In genomic region chr11:120349986-120350702, GRCm38 (mm10) we compare ENCODE assay signal across 8 mouse cellular contexts. TPM values are rescaled to one million over a fixed set of nuclear protein-coding genes. Genes with fewer than 3 reads are reported as not detected.
DNase-seq lines count a peak whose midpoint lies in the region; ATAC-seq and TF ChIP-seq lines count a peak whose summit lies in the region.

No protein-coding gene starts in this region.

- peak; percentile 50; the same call in 1 of the 2 replicates for TF ChIP-seq EP300 in CH12.LX (IDR thresholded peaks at IDR 0.05; ENCODE audit: low read length)

- peak; percentile 32; the same call in 1 of the 2 replicates for TF ChIP-seq POLR2A in CH12.LX (IDR thresholded peaks at IDR 0.05; ENCODE audit: low read depth, low read length)

- H3K36me3 ChIP-seq in CH12.LX (replicated peaks in 1 of 2; ENCODE audit: control insufficient read depth in 1 of 2, insufficient read depth in 1 of 2, low read length in 1 of 2) = peaks cover 14 to 16% of the 10 kb centered on the region in 2 experiments
- peaks cover 15% of the 10 kb centered on the region for H3K36me3 ChIP-seq in forebrain, embryonic 13.5 days (ENCODE audit: poor library complexity, severe bottlenecking)
- H3K36me3 ChIP-seq in lung, embryonic 14.5 days (ENCODE audit: insufficient read depth) = peaks cover 24% of the 10 kb centered on the region

- peak overlapping the region; percentile 78 to 98 (median 85) for H3K4me3 ChIP-seq in CH12.LX (replicated peaks in 1 of 3; ENCODE audit: low read depth in 2 of 3, low read length in 2 of 3, poor library complexity in 1 of 3)
- H3K4me3 ChIP-seq in brown adipose tissue, adult 24 weeks (ENCODE audit: insufficient read depth, low read depth, low read length) = peak overlapping the region; percentile 99
- H3K4me3 ChIP-seq in forebrain, embryonic 13.5 days = peak overlapping the region; percentile 100
- peak overlapping the region; percentile 100 for H3K4me3 ChIP-seq in lung, embryonic 14.5 days (ENCODE audit: low read depth, low read length)

- TF ChIP-seq CTCF in CH12.LX (conservative IDR thresholded peaks at IDR 0.05 in 1 of 2, IDR thresholded peaks at IDR 0.05 in 1 of 2; ENCODE audit: low read depth in 2 of 2, low read length in 2 of 2) = peak in 1 of 2 experiments; percentile 38; a peak in 2 of 4 replicates
- TF ChIP-seq CTCF in lung, embryonic 14.5 days (IDR thresholded peaks at IDR 0.05; ENCODE audit: low read depth) = 0 out of 2 replicates have a peak, but pooled peaks have one; percentile 14

- 4% methylated on average over 68 of the region's 68 CpGs for WGBS in forebrain, embryonic 13.5 days
- WGBS in lung, embryonic 14.5 days = under 1% methylated on average over 67 of the region's 68 CpGs

- dilution Hi-C loops in CH12.LX (cut with MboI; ENCODE audit: extremely low pct_ligation_motif_present, extremely low pct_unique_long_range_greater_than_20kb, low sequenced_read_pairs) = no loop called here

- peaks cover 19 to 56% of the 10 kb centered on the region in 2 experiments for H3K4me1 ChIP-seq in CH12.LX (ENCODE audit: control insufficient read depth in 1 of 2, insufficient read depth in 2 of 2)
- peaks cover 8% of the 10 kb centered on the region; the same call in 1 of the 2 replicates for H3K4me1 ChIP-seq in brown adipose tissue, adult 24 weeks (ENCODE audit: control insufficient read depth, insufficient read depth, insufficient read length, low read length)
- H3K4me1 ChIP-seq in forebrain, embryonic 13.5 days = peaks cover 50% of the 10 kb centered on the region
- peaks cover 19% of the 10 kb centered on the region for H3K4me1 ChIP-seq in lung, embryonic 14.5 days (ENCODE audit: insufficient read depth)

- TF ChIP-seq RAD21 in CH12.LX (IDR thresholded peaks at IDR 0.05; ENCODE audit: low read depth, low read length) = no peak

- H3K27ac ChIP-seq in CH12.LX (ENCODE audit: insufficient read depth, low read depth) = peak overlapping the region; percentile 80
- peak overlapping the region; percentile 100 for H3K27ac ChIP-seq in brown adipose tissue, adult 24 weeks (replicated peaks; ENCODE audit: low read depth, low read length)
- H3K27ac ChIP-seq in forebrain, embryonic 13.5 days = peak overlapping the region; percentile 100
- peak overlapping the region; percentile 100 for H3K27ac ChIP-seq in lung, embryonic 14.5 days (ENCODE audit: low read depth)

- no peaks in the 10 kb centered on the region for H3K9me3 ChIP-seq in CH12.LX (replicated peaks; ENCODE audit: low read length)
- no peaks in the 10 kb centered on the region for H3K9me3 ChIP-seq in forebrain, embryonic 13.5 days (replicated peaks)
- H3K9me3 ChIP-seq in lung, embryonic 14.5 days (ENCODE audit: low read depth, low read length) = no peaks in the 10 kb centered on the region

- H3K79me2 ChIP-seq in CH12.LX (replicated peaks; ENCODE audit: control insufficient read depth, extremely low read depth, insufficient read depth, poor library complexity, severe bottlenecking) = peaks cover 17% of the 10 kb centered on the region

- intact Hi-C loops in heart, postnatal 14 days (cut with DNase I) = loop anchor here (5.0 kb wide), 1 partner anchor 163 kb away; no protein-coding TSS in a partner anchor

- in situ Hi-C loops in CH12.LX (cut with MboI; ENCODE audit: low pct_ligation_motif_present, low pct_unique_long_range_greater_than_20kb, low sequenced_read_pairs) = no loop called here

- peak; percentile 57 for ATAC-seq in forebrain, embryonic 13.5 days
- peak; percentile 83 for ATAC-seq in lung, embryonic 14.5 days (ENCODE audit: insufficient read depth)
- ATAC-seq in neutrophil, adult 5-6 weeks (ENCODE audit: extremely low read depth, insufficient number of reproducible peaks, low FRiP score, poor library complexity, severe bottlenecking) = peak; percentile 10

- DNase-seq in CH12.LX (ENCODE audit: extremely low read depth) = peak; percentile 87
- peak; percentile 95 for DNase-seq in heart, postnatal 14 days
- peak; percentile 64 to 65 for DNase-seq in layer of hippocampus, adult 18-20 months (ENCODE audit: low spot score in 2 of 2)
- DNase-seq in lung, embryonic 14.5 days = peak; percentile 96
- DNase-seq in thymus, postnatal 0 days (ENCODE audit: low spot score) = peak; percentile 64

- H3K9ac ChIP-seq in CH12.LX (ENCODE audit: insufficient read depth, low read depth) = peak overlapping the region; percentile 96; the same call in 1 of the 2 replicates
- peak overlapping the region; percentile 100 for H3K9ac ChIP-seq in forebrain, embryonic 13.5 days
- H3K9ac ChIP-seq in lung, embryonic 14.5 days = peak overlapping the region; percentile 100

- no peaks in the 10 kb centered on the region for H3K27me3 ChIP-seq in CH12.LX (replicated peaks)
- no peaks in the 10 kb centered on the region for H3K27me3 ChIP-seq in forebrain, embryonic 13.5 days
- no peaks in the 10 kb centered on the region; the same call in 1 of the 2 replicates for H3K27me3 ChIP-seq in lung, embryonic 14.5 days (ENCODE audit: insufficient read depth, low read length)

- peak overlapping the region; percentile 78 for H3K4me2 ChIP-seq in CH12.LX (ENCODE audit: insufficient read depth, low read depth, poor library complexity, severe bottlenecking)
- H3K4me2 ChIP-seq in forebrain, embryonic 13.5 days = peak overlapping the region; percentile 97
- H3K4me2 ChIP-seq in lung, embryonic 14.5 days = peak overlapping the region; percentile 95

TF ChIP-seq in CH12.LX, 34 proteins besides CTCF, POLR2A, EP300 and RAD21 (continues in another document):
- TF ChIP-seq MXI1 (IDR thresholded peaks at IDR 0.05; ENCODE audit: low read depth, low read length) (peak; percentile 86), MAZ (IDR thresholded peaks at IDR 0.05; ENCODE audit: low read depth, low read length) (peak; percentile 87), RCOR1 (conservative IDR thresholded peaks at IDR 0.05; ENCODE audit: low read depth, low read length) (peak; percentile 82; the same call in 1 of the 2 replicates), TCF12 (IDR thresholded peaks at IDR 0.05; ENCODE audit: low read depth, low read length) (peak; percentile 79), SIN3A (IDR thresholded peaks at IDR 0.05; ENCODE audit: low read length) (peak; percentile 78), ZNF384 (IDR thresholded peaks at IDR 0.05; ENCODE audit: low read depth, low read length) (no peak), CHD2 (IDR thresholded peaks at IDR 0.05; ENCODE audit: low read length) (peak; percentile 92), UBTF (IDR thresholded peaks at IDR 0.05; ENCODE audit: low read depth, low read length) (no peak; the same call in none of the 2 replicates), JUND (conservative IDR thresholded peaks at IDR 0.05; ENCODE audit: low read depth, low read length) (no peak), ZC3H11A (IDR thresholded peaks at IDR 0.05; ENCODE audit: low read depth, low read length) (no peak), PAX5 (IDR thresholded peaks at IDR 0.05; ENCODE audit: low read length) (no peak), SMC3 (IDR thresholded peaks at IDR 0.05; ENCODE audit: low read depth, low read length) (no peak; the same call in 1 of the 2 replicates), HCFC1 (IDR thresholded peaks at IDR 0.05; ENCODE audit: low read depth, low read length) (peak; percentile 53), KAT2A (IDR thresholded peaks at IDR 0.05; ENCODE audit: insufficient replicate concordance, low read length) (peak; percentile 84), CHD1 (IDR thresholded peaks at IDR 0.05; ENCODE audit: low read depth, low read length) (no peak), POLR2AphosphoS2 (IDR thresholded peaks at IDR 0.05; ENCODE audit: low read depth, low read length) (peak; percentile 40; the same call in 1 of the 2 replicates), TBP (conservative IDR thresholded peaks at IDR 0.05; ENCODE audit: low read depth, low read length) (no peak)

RNA-seq across cellular contexts. Expression of gene Actg1, which starts 1.8 kb away (rescaled TPM):
- total RNA-seq in CH12.LX (2012; rRNA removed) = 1,832 and 2,176 TPM in 2 replicates
- 2,424 and 2,484 TPM in 2 replicates for total RNA-seq in CH12.LX (2014; rRNA removed)
- polyA plus RNA-seq in CH12.LX (2012; ENCODE audit: insufficient read length, low read depth) = 3,554 and 4,362 TPM in 2 replicates
- 325 and 418 TPM in 2 replicates for polyA plus RNA-seq in brown adipose tissue, adult 24 weeks (2012; ENCODE audit: insufficient read depth, insufficient read length, missing spikeins)
- polyA plus RNA-seq in forebrain, embryonic 13.5 days (2015; fragmentation: Nextera tagmentation; extraction: Ambion mirVana) = 3,229 and 3,555 TPM in 2 replicates
- total RNA-seq in heart, postnatal 14 days (2021) = 100 to 1,000 TPM; 451 to 520 TPM
- total RNA-seq in layer of hippocampus, adult 18-20 months (2021) = 1,000 to 10,000 TPM; 1,279 to 1,291 TPM
- polyA plus RNA-seq in lung, embryonic 14.5 days (2014; fragmentation: Nextera tagmentation; extraction: Ambion mirVana) = 2,614 and 2,926 TPM in 2 replicates
- 1,411 and 1,557 TPM in 2 replicates for total RNA-seq in neutrophil, adult 5-6 weeks (2017)
- polyA plus RNA-seq in thymus, postnatal 0 days (2015; fragmentation: Nextera tagmentation; extraction: Ambion mirVana) = 1,815 and 1,857 TPM in 2 replicates

RNA-seq across cellular contexts. Expression of gene Fscn2, which starts 11.2 kb away (rescaled TPM):
- total RNA-seq in CH12.LX (2012; rRNA removed) (0.25 TPM in 1 of 2 replicates, not detected in the other), CH12.LX (2014; rRNA removed) (not detected in 2 replicates)
- not detected in 2 replicates for polyA plus RNA-seq in CH12.LX (2012; ENCODE audit: insufficient read length, low read depth)
- polyA plus RNA-seq in brown adipose tissue, adult 24 weeks (2012; ENCODE audit: insufficient read depth, insufficient read length, missing spikeins) = not detected in 2 replicates
- polyA plus RNA-seq in forebrain, embryonic 13.5 days (2015; fragmentation: Nextera tagmentation; extraction: Ambion mirVana) = 1.3 and 1.7 TPM in 2 replicates
- total RNA-seq in heart, postnatal 14 days (2021) = not detected
- total RNA-seq in layer of hippocampus, adult 18-20 months (2021) = under 1 TPM in 1 of 2 experiments, not detected in 1; 0.61 TPM
- 0.23 and 0.57 TPM in 2 replicates for polyA plus RNA-seq in lung, embryonic 14.5 days (2014; fragmentation: Nextera tagmentation; extraction: Ambion mirVana)
- total RNA-seq in neutrophil, adult 5-6 weeks (2017) = 0.47 TPM in 1 of 2 replicates, not detected in the other
- 0.46 and 0.59 TPM in 2 replicates for polyA plus RNA-seq in thymus, postnatal 0 days (2015; fragmentation: Nextera tagmentation; extraction: Ambion mirVana)

RNA-seq across cellular contexts. Expression of gene Faap100, which starts 28.4 kb away (rescaled TPM):
- total RNA-seq in CH12.LX (2012; rRNA removed) (17.7 and 19.6 TPM in 2 replicates), CH12.LX (2014; rRNA removed) (6.6 and 7.7 TPM in 2 replicates)
- polyA plus RNA-seq in CH12.LX (2012; ENCODE audit: insufficient read length, low read depth) = 13.1 and 14.3 TPM in 2 replicates
- polyA plus RNA-seq in brown adipose tissue, adult 24 weeks (2012; ENCODE audit: insufficient read depth, insufficient read length, missing spikeins) = 6.2 and 7.3 TPM in 2 replicates
- polyA plus RNA-seq in forebrain, embryonic 13.5 days (2015; fragmentation: Nextera tagmentation; extraction: Ambion mirVana) = 51.0 and 63.1 TPM in 2 replicates
- 10 to 100 TPM; 19.0 to 19.6 TPM for total RNA-seq in heart, postnatal 14 days (2021)
- 10 to 100 TPM; 16.7 to 18.4 TPM for total RNA-seq in layer of hippocampus, adult 18-20 months (2021)
- 35.6 and 44.5 TPM in 2 replicates for polyA plus RNA-seq in lung, embryonic 14.5 days (2014; fragmentation: Nextera tagmentation; extraction: Ambion mirVana)
- 13.3 and 15.6 TPM in 2 replicates for total RNA-seq in neutrophil, adult 5-6 weeks (2017)
- 12.8 and 15.9 TPM in 2 replicates for polyA plus RNA-seq in thymus, postnatal 0 days (2015; fragmentation: Nextera tagmentation; extraction: Ambion mirVana)

Comparison
In these comparisons a context has a peak if more than half of its experiments do, and no peak if none do; other contexts are left out.
1. Peak in every context shown above with its lines: DNase-seq, ATAC-seq, H3K4me3 ChIP-seq and H3K27ac ChIP-seq.
2. ATAC-seq: peak in every context shown above with its lines; median percentile 83 in lung, embryonic 14.5 days; 57 in forebrain, embryonic 13.5 days; 10 in neutrophil, adult 5-6 weeks.